Mouse (Mus musculus): ENCODE measurements around the gene Nsun5. TPM values are rescaled to one million over a fixed set of nuclear protein-coding genes. Genes with fewer than 3 reads are reported as not detected.

The Nsun5 gene
- polyA plus RNA-seq, 1 experiment: 16.0 TPM

DNA sequence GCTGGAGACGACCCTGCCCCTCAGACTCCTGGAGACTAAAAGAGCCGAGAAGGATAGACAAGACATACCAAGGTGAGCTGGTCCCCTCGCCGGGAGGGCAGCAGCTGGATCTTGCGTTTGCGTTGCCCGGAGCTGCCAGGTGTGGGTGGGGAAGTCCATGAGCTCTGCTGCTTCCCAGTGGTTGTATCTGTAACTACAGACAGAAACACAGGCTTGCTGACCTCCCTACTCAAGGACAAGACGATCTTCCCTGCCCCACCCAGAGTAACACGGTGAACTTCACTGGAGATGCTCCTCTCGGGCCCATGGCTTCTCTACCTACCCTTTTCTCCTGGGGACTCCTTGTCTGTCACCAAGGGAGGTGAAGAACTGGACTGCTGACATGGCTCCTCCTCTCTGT lies 14.0 kb downstream of the Nsun5 start:
- Histone ChIP-seq H3K4me1 (ENCODE audit: control insufficient read depth, insufficient read depth, low read length) (no peaks in the 10 kb centered on the region), H3K36me3 (ENCODE audit: control insufficient read depth, insufficient read depth, low read length) (peaks cover 1% of the 10 kb centered on the region), H3K27ac (ENCODE audit: control insufficient read depth, insufficient read depth, low read depth, low read length) (no peak overlapping the region), H3K27me3 (ENCODE audit: control insufficient read depth, insufficient read depth, low read length) (no peaks in the 10 kb centered on the region), H3K4me3 (ENCODE audit: control insufficient read depth, low read depth, low read length) (no peak overlapping the region)
- peak; percentile 13; the same call in 1 of the 2 replicates for TF ChIP-seq CTCF (IDR thresholded peaks at IDR 0.05; ENCODE audit: control insufficient read depth, insufficient read depth, insufficient replicate concordance, low read depth, low read length)
- TF ChIP-seq POLR2A (IDR thresholded peaks at IDR 0.05; ENCODE audit: control insufficient read depth, low read depth, low read length): no peak

DNA sequence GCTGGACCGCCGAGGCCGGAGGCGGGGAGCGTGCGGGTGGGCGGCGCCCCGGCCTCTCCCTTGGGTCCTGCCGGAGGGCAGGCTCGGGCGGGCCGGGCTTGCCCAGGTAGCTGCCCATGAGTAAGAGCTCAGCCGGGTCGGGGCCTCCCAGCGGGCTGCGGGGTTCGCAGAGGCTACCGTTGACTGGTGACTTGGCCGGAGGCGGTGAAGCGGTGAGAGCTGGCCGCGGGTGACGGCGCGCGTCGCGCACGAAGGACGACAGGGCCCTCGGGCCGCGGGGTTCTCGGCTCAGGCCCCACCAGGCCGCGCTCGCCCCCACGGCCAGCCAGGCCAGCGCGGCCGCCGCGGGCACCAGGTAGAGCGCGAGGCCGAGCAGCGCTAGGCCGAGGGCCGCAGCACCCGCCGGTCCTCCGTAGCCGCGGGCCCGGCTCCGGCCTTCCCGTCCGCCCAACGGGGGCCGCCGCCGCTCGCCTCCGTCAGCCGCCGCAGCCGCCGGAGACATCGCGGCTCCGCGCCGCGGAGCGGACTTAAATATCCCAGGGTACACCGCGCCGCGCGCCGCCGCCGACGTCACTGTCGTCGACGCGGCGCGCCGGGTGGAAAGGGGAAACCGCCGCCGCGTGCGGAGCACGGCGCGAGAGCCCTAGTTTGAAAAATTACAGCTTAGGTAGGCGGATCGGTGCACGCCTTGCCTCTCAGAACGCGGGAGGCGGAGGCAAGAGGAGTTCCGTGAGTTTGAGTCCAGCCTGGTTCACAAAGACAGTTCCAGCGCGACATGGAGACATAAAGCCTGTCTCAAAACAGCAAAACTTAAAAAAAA lies 24.5 kb downstream of the Nsun5 start, which contains the start of gene Pom121:
Gene Pom121, minus strand, starts transcription at position 543 of the 820 bp plus-strand sequence.
- Histone ChIP-seq H3K4me1 (ENCODE audit: control insufficient read depth, insufficient read depth, low read length) (peaks cover 2% of the 10 kb centered on the region), H3K36me3 (ENCODE audit: control insufficient read depth, insufficient read depth, low read length) (peaks cover 3% of the 10 kb centered on the region; the same call in 1 of the 2 replicates), H3K27me3 (ENCODE audit: control insufficient read depth, insufficient read depth, low read length) (no peaks in the 10 kb centered on the region), H3K27ac (ENCODE audit: control insufficient read depth, insufficient read depth, low read depth, low read length) (peak within 1 kb of the TSS; percentile 97), H3K4me3 (ENCODE audit: control insufficient read depth, low read depth, low read length) (peak within 1 kb of the TSS; percentile 99)
- TF ChIP-seq POLR2A (IDR thresholded peaks at IDR 0.05; ENCODE audit: control insufficient read depth, low read depth, low read length) (peak; percentile 77), CTCF (IDR thresholded peaks at IDR 0.05; ENCODE audit: control insufficient read depth, insufficient read depth, insufficient replicate concordance, low read depth, low read length) (no peak)

DNA sequence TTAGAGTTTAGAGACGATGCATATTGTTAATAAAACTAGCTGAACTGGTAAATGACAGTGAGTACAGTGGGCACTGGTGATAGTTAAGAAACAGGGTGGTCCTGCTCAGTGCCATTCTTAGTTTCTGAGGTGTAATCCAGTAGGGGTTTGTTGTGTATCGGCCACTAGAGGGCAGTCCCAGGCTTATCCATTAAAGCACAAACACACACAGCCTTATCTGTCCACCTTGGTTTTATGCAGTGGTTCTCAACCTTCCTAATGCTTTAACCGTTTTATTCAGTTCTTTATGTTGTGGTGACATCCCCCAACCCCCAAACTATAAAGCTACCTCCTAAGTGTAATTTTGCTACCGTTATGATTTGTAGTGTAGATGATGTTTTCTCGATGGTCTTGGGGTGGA lies 26.1 kb downstream of the Nsun5 start:
- peak; percentile 20; the same call in 1 of the 2 replicates for TF ChIP-seq CTCF (IDR thresholded peaks at IDR 0.05; ENCODE audit: control insufficient read depth, insufficient read depth, insufficient replicate concordance, low read depth, low read length)
- no peak for TF ChIP-seq POLR2A (IDR thresholded peaks at IDR 0.05; ENCODE audit: control insufficient read depth, low read depth, low read length)
- Histone ChIP-seq H3K27ac (ENCODE audit: control insufficient read depth, insufficient read depth, low read depth, low read length) (no peak overlapping the region), H3K4me3 (ENCODE audit: control insufficient read depth, low read depth, low read length) (peak overlapping the region; percentile 99; the same call in 1 of the 2 replicates), H3K36me3 (ENCODE audit: control insufficient read depth, insufficient read depth, low read length) (peaks cover 3% of the 10 kb centered on the region; the same call in 1 of the 2 replicates), H3K27me3 (ENCODE audit: control insufficient read depth, insufficient read depth, low read length) (no peaks in the 10 kb centered on the region), H3K4me1 (ENCODE audit: control insufficient read depth, insufficient read depth, low read length) (peaks cover 2% of the 10 kb centered on the region)

DNA sequence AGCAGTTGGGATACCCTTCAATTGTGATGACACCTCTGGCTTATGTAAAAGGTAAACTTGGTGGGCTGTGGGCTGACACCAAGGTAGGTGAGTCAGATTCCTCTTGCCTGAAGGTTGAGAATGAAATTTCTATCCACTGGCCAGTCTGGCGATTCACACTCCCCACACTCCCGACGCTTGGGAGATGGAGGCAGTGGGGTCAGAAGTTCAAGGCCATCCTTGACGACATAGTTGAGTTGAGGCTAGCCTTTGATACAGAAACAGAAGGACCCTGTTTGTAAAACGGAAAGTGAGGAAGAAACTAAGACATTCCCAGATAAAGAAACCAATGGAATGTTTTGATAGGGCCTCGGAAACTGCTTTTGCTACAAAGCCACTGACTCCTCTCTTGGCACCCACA lies 29.6 kb downstream of the Nsun5 start:
- Histone ChIP-seq H3K4me1 (ENCODE audit: control insufficient read depth, insufficient read depth, low read length) (peaks cover 4% of the 10 kb centered on the region), H3K27ac (ENCODE audit: control insufficient read depth, insufficient read depth, low read depth, low read length) (peak overlapping the region; percentile 52), H3K36me3 (ENCODE audit: control insufficient read depth, insufficient read depth, low read length) (no peaks in the 10 kb centered on the region), H3K4me3 (ENCODE audit: control insufficient read depth, low read depth, low read length) (no peak overlapping the region; the same call in 1 of the 2 replicates), H3K27me3 (ENCODE audit: control insufficient read depth, insufficient read depth, low read length) (no peaks in the 10 kb centered on the region)
- no peak; the same call in 1 of the 2 replicates for TF ChIP-seq POLR2A (IDR thresholded peaks at IDR 0.05; ENCODE audit: control insufficient read depth, low read depth, low read length)
- no peak for TF ChIP-seq CTCF (IDR thresholded peaks at IDR 0.05; ENCODE audit: control insufficient read depth, insufficient read depth, insufficient replicate concordance, low read depth, low read length)

DNA sequence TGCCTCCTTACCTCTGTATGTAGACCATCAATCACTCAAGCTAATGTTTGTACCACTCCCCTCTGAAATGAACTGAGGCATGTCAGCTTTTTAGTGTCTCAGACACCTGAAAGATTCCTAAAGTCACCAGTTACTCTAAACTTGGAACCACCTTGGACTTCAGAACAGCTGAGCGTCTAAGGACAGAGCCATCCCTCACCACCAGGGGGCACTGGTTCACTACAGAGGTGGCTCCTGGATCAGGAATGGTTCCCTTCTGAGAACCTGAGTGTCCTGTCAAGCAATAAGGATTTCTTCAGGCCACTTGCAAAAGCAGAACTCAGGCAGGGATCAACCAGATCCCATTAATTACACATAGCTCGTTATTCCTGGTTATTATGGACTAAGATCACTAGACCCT lies 30.5 kb downstream of the Nsun5 start:
- TF ChIP-seq CTCF (IDR thresholded peaks at IDR 0.05; ENCODE audit: control insufficient read depth, insufficient read depth, insufficient replicate concordance, low read depth, low read length) (peak; percentile 83; the same call in 1 of the 2 replicates), POLR2A (IDR thresholded peaks at IDR 0.05; ENCODE audit: control insufficient read depth, low read depth, low read length) (no peak)

DNA sequence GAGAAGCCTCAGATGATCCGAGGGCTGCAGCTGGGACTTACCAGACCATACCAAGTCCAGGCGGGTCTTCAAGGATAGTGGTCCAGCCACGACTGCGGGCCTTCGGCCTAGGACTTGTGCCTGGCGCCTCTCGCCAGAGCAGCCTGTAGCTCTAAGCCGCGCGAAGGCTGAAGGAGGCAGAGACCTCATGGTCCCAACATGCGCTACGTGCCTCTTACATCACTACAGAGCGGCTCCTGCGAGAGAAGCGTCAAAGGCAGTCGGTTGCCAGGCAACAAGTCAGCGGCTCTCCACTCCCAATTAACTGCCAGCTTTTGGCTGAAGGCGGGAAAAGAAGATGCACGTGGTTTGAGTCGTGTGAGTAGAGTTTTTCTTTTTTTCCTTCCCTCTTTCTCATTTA lies 34.9 kb downstream of the Nsun5 start:
- Histone ChIP-seq H3K27ac (ENCODE audit: control insufficient read depth, insufficient read depth, low read depth, low read length) (peak overlapping the region; percentile 69), H3K36me3 (ENCODE audit: control insufficient read depth, insufficient read depth, low read length) (peaks cover 1% of the 10 kb centered on the region), H3K4me1 (ENCODE audit: control insufficient read depth, insufficient read depth, low read length) (peaks cover 2% of the 10 kb centered on the region; the same call in 1 of the 2 replicates), H3K4me3 (ENCODE audit: control insufficient read depth, low read depth, low read length) (peak overlapping the region; percentile 80), H3K27me3 (ENCODE audit: control insufficient read depth, insufficient read depth, low read length) (no peaks in the 10 kb centered on the region)
- peak; percentile 92 for TF ChIP-seq POLR2A (IDR thresholded peaks at IDR 0.05; ENCODE audit: control insufficient read depth, low read depth, low read length)
- no peak for TF ChIP-seq CTCF (IDR thresholded peaks at IDR 0.05; ENCODE audit: control insufficient read depth, insufficient read depth, insufficient replicate concordance, low read depth, low read length)

More for the DNA sequence above, 30.5 kb downstream of the Nsun5 start:
- Histone ChIP-seq H3K27me3 (ENCODE audit: control insufficient read depth, insufficient read depth, low read length) (no peaks in the 10 kb centered on the region), H3K27ac (ENCODE audit: control insufficient read depth, insufficient read depth, low read depth, low read length) (peak overlapping the region; percentile 56; the same call in 1 of the 2 replicates), H3K4me1 (ENCODE audit: control insufficient read depth, insufficient read depth, low read length) (peaks cover 2% of the 10 kb centered on the region), H3K4me3 (ENCODE audit: control insufficient read depth, low read depth, low read length) (peak overlapping the region; percentile 14; the same call in 1 of the 2 replicates), H3K36me3 (ENCODE audit: control insufficient read depth, insufficient read depth, low read length) (no peaks in the 10 kb centered on the region)

DNA sequence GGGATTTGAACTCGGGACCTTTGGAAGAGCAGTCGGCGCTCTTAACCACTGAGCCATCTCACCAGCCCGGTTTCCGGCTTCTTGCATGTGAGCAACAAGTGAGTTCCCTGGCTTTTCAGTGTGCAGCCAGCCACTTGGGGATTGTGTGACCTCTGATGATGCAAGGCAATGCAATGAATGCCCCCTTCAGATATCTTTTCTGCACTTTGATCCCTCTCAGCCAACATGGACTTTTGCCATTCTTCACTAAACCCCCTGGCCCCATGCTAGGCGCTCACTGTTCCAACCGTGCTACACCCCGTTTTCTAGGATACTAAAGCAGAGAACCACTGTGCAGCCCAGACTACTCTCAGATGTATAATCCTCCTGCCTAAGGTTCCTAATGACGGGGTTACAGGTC lies 35.7 kb downstream of the Nsun5 start:
- no peak overlapping the region for H3K27ac ChIP-seq (ENCODE audit: control insufficient read depth, insufficient read depth, low read depth, low read length)
- TF ChIP-seq CTCF (IDR thresholded peaks at IDR 0.05; ENCODE audit: control insufficient read depth, insufficient read depth, insufficient replicate concordance, low read depth, low read length): no peak
- TF ChIP-seq POLR2A (IDR thresholded peaks at IDR 0.05; ENCODE audit: control insufficient read depth, low read depth, low read length): no peak
- peaks cover 2% of the 10 kb centered on the region; the same call in 1 of the 2 replicates for H3K4me1 ChIP-seq (ENCODE audit: control insufficient read depth, insufficient read depth, low read length)
- no peaks in the 10 kb centered on the region for H3K27me3 ChIP-seq (ENCODE audit: control insufficient read depth, insufficient read depth, low read length)
- H3K36me3 ChIP-seq (ENCODE audit: control insufficient read depth, insufficient read depth, low read length): peaks cover 5% of the 10 kb centered on the region
- H3K4me3 ChIP-seq (ENCODE audit: control insufficient read depth, low read depth, low read length): peak overlapping the region; percentile 90

Measured in testis, adult 2 months (tissue).